Mouse (Mus musculus): ENCODE results near the gene Ltb. TPM values are rescaled to one million over a fixed set of nuclear protein-coding genes. Genes with fewer than 3 reads are reported as not detected.

The Ltb gene
- polyA plus RNA-seq (2012): 0.09 and 0.12 TPM in 2 replicates

- TF ChIP-seq GATA1 (IDR thresholded peaks at IDR 0.05; ENCODE audit: low read length): no peak
These were observed at the start of gene Ltb for GRCm38 (mm10) chr17:35193881-35194843. Gene Ltb, plus strand, starts transcription at chr17:35194439.

DNA sequence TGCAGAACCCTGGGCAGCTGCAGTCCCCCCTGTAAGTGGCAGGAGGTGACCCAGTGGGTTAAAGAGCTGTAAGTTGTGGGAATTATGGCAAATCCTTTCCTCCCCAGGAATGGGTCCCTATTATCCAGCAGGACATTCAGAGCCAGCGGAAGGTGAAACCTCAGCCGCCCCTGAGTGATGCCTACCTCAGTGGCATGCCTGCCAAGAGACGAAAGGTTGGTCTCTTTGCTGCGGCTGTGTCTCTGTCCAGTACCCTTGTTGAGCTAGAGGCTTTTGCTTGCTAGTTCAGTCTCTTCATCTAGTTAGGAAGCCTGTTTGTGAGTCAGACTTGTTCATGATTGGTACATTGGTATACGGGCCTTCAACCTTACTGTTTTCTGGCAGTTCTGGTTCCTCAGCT, 48.1 kb upstream of the Ltb start:
- TF ChIP-seq GATA1 (IDR thresholded peaks at IDR 0.05; ENCODE audit: low read length): no peak

GRCm38 (mm10) chr17:35147348-35147747, 46.9 kb upstream of the Ltb start:
- TF ChIP-seq GATA1 (IDR thresholded peaks at IDR 0.05; ENCODE audit: low read length): no peak

DNA sequence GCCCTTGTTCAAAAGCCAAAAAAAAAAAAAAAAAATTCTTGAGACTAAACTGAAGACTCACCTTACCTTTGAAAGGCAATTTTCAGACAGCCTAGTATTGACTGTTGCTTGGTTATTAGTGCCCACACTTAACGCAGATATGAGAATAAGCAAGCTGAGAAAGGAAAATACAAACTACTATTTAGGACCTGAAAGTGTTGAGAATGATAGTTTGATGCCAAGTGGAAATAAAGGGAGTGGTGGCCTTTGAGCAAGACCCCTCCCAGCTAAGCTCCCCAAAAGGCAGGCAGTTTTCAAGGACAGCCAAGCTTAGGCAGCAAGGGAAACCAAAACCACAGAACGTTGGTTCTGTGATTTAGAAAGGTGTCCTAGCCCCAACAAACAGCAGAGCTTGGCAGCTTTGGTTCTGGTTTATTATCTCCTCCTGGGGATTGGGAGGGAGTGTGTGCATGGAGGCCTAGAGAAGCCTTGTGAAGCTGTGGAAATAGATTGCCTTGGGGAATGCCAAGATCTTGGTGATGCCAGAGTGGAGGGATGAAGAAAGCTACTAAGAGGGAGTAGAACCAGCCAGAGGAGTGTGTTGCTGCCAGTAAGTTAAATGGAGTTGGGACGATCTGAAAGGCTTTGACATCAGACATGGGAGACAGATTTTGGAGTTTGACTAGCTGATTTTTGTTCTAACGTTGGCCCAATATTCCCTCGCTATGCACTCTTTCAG, 46.2 kb upstream of the Ltb start:
- no peak for TF ChIP-seq GATA1 (IDR thresholded peaks at IDR 0.05; ENCODE audit: low read length)

GRCm38 (mm10) chr17:35152121-35152520, 42.1 kb upstream of the Ltb start:
- TF ChIP-seq GATA1 (IDR thresholded peaks at IDR 0.05; ENCODE audit: low read length): no peak

DNA sequence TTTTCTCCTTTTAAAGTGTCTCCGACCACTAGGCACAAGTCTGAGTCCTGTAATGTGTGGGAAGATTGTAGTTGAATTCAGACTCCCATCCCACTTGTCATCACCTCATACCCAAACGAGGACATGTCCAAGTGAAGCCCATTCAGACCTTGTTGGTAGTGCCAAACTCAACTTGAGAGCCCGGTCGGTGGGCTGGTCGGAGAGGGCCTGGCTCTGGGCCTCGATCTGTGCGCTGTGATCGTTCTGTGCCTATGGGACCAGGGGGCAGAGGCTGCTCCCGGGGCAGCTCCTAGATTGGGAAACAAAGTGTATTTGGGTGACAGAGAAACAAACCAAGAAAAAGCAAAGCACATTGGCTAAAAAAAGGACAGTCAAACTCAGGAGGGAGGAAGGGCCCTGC, 41.2 kb upstream of the Ltb start:
- TF ChIP-seq GATA1 (IDR thresholded peaks at IDR 0.05; ENCODE audit: low read length): no peak

- no peak for TF ChIP-seq GATA1 (IDR thresholded peaks at IDR 0.05; ENCODE audit: low read length)
These were observed 40.3 kb upstream of the Ltb start for GRCm38 (mm10) chr17:35153931-35154330.

DNA sequence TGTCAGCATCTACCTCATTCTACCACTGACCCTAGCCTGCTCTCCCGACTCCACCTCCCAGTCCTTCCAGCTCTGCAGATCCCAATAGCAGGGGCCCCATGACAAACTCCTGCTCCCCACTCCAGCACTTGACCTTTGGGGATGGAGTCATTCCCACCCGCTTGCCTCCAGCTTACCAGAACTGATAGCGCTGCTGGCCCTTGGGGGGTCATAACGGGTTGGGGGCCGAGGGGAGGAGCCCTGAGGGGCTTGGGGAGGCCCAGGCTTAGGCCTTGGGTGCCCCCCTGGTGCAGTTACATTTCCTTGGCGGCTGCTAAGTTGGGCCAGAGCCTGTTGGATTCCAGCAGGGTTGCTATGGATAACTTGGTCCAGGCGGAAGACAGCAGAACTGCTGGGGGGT, 39.6 kb upstream of the Ltb start:
- TF ChIP-seq GATA1 (IDR thresholded peaks at IDR 0.05; ENCODE audit: low read length): no peak

DNA sequence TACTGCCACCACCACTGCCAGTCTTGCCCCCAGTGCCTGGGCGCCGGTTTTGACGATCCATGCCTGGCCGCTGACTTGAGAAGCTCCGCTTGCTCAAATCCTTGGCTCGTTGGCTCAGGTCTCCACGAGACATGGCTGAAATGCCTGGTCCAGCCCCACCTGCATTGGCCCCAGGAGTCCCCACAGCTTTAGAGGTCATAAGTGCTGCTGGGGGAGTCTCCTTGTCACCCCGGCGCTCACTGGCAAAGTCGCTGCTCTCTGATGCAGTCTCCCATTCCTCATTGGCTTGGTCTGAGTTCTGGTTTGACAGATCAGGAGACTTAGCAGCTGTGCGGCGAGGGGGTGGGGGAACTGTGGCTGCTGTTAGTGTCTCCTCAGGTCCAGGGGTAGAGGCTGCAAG, 38.8 kb upstream of the Ltb start:
- no peak for TF ChIP-seq GATA1 (IDR thresholded peaks at IDR 0.05; ENCODE audit: low read length)

GRCm38 (mm10) chr17:35156461-35157200, 37.6 kb upstream of the Ltb start:
- TF ChIP-seq GATA1 (IDR thresholded peaks at IDR 0.05; ENCODE audit: low read length): no peak

- TF ChIP-seq GATA1 (IDR thresholded peaks at IDR 0.05; ENCODE audit: low read length): no peak
These were observed 37.0 kb upstream of the Ltb start for GRCm38 (mm10) chr17:35157254-35157653.

DNA sequence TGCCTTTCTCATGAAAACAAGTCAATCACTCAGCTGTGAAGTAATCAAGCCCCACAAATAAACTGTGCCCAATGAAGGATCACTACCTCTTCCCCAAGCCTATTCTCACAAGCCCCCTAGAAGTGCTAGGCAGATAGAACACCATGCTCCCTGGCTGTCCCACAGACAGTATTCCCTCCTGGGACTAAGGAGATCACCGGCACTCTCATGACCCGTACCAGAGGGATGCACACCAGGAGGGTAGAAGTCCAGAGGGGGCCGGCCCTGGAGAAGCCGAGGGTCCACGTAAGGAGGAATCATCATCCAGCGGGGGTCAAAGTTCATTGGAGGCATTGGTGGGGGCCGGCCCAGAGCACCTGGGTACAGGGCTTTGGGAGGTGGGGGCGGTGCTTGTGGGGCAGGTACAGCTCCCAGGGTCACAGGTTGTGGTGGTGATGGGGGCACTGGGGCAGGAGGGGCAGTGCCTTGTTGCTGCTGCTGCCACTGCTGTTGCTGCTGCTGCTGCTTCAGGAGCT, 36.5 kb upstream of the Ltb start:
- no peak for TF ChIP-seq GATA1 (IDR thresholded peaks at IDR 0.05; ENCODE audit: low read length)

DNA sequence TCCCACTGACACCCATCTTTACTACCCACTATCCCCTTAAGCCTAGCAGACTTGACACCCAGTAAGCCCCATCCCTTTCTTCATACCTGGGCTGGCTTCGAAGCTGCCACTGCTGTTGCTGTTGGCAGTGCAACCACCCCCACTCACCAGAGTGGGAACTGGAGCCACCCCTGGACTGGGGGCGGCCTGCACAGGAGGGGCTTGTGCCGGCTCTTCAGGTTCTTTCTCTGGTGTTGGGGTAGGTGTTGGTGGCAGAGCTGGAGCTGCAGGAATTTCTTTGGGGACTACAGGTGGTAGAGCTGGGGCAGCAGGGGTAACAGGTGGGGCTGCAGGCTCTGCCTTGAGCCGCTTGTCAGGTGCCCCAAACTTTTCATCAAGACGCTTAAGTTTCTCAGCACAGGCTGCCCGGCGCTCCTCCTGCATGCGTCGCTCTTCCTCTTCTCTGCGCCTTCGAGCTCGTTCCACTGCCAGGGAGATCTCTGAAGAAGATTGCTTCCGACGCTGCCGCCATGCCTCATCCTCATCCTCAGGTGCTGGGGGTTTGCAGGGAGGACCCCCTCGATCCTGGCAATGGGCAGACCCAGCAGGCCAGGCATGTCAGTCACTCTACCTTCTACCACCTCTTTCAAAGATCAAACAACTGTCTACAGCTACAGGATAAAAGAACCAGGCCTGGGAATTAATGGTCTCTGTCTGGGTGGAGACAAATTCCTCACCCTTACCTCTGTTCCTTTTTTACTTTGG, 35.2 kb upstream of the Ltb start:
- no peak for TF ChIP-seq GATA1 (IDR thresholded peaks at IDR 0.05; ENCODE audit: low read length)

GRCm38 (mm10) chr17:35159638-35160037, 34.6 kb upstream of the Ltb start:
- TF ChIP-seq GATA1 (IDR thresholded peaks at IDR 0.05; ENCODE audit: low read length): no peak

DNA sequence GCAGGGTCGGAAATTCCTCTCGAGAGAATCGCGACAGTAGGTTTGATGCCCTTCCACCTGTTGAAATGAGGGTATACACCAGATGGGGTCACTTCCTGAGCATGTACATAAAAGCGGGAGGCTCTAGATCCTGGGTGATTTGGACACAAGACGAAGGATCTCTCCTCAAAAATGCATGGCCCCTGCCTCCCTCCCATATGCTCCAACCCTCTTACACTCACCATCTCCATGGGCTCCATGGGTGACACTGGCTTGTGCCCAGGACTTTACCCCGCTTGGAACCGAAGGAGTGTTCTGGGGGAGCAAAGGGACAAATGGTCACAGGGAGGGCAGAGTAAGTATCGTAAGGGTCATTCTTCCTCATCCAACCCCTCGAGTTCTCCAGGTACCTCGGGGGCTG, 32.8 kb upstream of the Ltb start:
- TF ChIP-seq GATA1 (IDR thresholded peaks at IDR 0.05; ENCODE audit: low read length): no peak

All from G1E-ER4 (cell line).